ENCODE assay signal across 21 mouse cellular contexts in the genomic region with DNA sequence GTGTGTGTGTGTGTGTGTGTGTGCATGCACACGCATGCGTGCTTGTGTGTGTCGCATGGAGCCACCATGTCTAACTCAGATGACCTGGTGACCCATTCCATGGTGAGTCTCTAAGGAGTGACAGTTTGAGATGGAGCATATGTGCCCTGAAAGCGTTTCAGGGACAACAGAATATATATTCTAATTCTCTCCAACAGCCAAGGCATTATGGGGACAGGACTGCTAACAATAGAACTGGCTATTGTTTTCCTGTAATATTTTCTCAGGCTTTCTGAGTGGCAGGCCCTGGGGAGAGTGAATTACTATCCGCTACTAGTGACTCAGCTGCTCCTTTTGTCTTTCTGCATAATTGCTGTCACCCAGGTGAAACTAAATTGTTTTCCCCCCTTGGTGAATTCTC.
DNase-seq lines count a peak whose midpoint lies in the region; ATAC-seq lines count a peak whose summit lies in the region.
"Had no signal": no experiment of that assay in that cellular context is flagged by ENCODE, and none has a peak within 500 bp of the region (broad histone marks: within the 10 kb centered on the region; RNA-seq: fewer than 3 reads in every experiment).

No protein-coding gene starts in this region.

- H3K36me3 ChIP-seq in forebrain, embryonic 12.5 days (replicated peaks): no peaks in the 10 kb centered on the region
- no peaks in the 10 kb centered on the region for H3K36me3 ChIP-seq in forebrain, embryonic 14.5 days (ENCODE audit: control insufficient read depth, insufficient read depth, low read length)
- no peaks in the 10 kb centered on the region for H3K36me3 ChIP-seq in midbrain, embryonic 13.5 days
- no peaks in the 10 kb centered on the region for H3K36me3 ChIP-seq in midbrain, embryonic 10.5 days
- H3K36me3 ChIP-seq in midbrain, embryonic 15.5 days (replicated peaks): no peaks in the 10 kb centered on the region
- H3K36me3 ChIP-seq: embryonic facial prominence, embryonic 15.5 days; forebrain, embryonic 10.5 days; heart, embryonic 12.5 days; limb, embryonic 12.5 days; liver, embryonic 13.5 days; lung, embryonic 15.5 days had no signal

- DNase-seq in forebrain, embryonic 14.5 days (ENCODE audit: low spot score): no peak
- no peak for DNase-seq in midbrain, embryonic 10.5 days (ENCODE audit: low spot score)
- no peak for DNase-seq in testis, postnatal 10 days (ENCODE audit: low spot score)
- no peak for DNase-seq in right cerebral cortex, adult 18-20 months
- DNase-seq: adrenal gland, adult 2 months; cerebellum, postnatal 36 days; gastrocnemius, postnatal 36 days; kidney, adult 11 months; kidney, postnatal 36 days; liver, embryonic 13.5 days; thymus, postnatal 36 days had no signal

- H3K4me3 ChIP-seq in forebrain, embryonic 12.5 days (replicated peaks): no peak overlapping the region
- H3K4me3 ChIP-seq in forebrain, embryonic 14.5 days (ENCODE audit: low read depth, low read length): no peak overlapping the region
- no peak overlapping the region for H3K4me3 ChIP-seq in midbrain, embryonic 13.5 days (replicated peaks)
- no peak overlapping the region for H3K4me3 ChIP-seq in midbrain, embryonic 10.5 days
- H3K4me3 ChIP-seq in midbrain, embryonic 15.5 days: no peak overlapping the region
- H3K4me3 ChIP-seq: embryonic facial prominence, embryonic 15.5 days; forebrain, embryonic 10.5 days; heart, embryonic 12.5 days; limb, embryonic 12.5 days; liver, embryonic 13.5 days; lung, embryonic 15.5 days had no signal

- WGBS in forebrain, embryonic 12.5 days: 50% methylated on average over 5 of the region's 5 CpGs
- WGBS in forebrain, embryonic 14.5 days: 58% methylated on average over 5 of the region's 5 CpGs
- WGBS in midbrain, embryonic 13.5 days: 42% methylated on average over 5 of the region's 5 CpGs
- WGBS in midbrain, embryonic 10.5 days: 73% methylated on average over 5 of the region's 5 CpGs
- WGBS in midbrain, embryonic 15.5 days: 56% methylated on average over 5 of the region's 5 CpGs

- H3K9ac ChIP-seq in forebrain, embryonic 12.5 days: no peak overlapping the region
- no peak overlapping the region for H3K9ac ChIP-seq in forebrain, embryonic 14.5 days (ENCODE audit: low read length)
- no peak overlapping the region for H3K9ac ChIP-seq in midbrain, embryonic 13.5 days (replicated peaks)
- H3K9ac ChIP-seq in midbrain, embryonic 15.5 days: no peak overlapping the region
- H3K9ac ChIP-seq: embryonic facial prominence, embryonic 15.5 days; heart, embryonic 12.5 days; limb, embryonic 12.5 days; liver, embryonic 13.5 days; lung, embryonic 15.5 days had no signal

- H3K27ac ChIP-seq in forebrain, embryonic 12.5 days: no peak overlapping the region
- H3K27ac ChIP-seq in forebrain, embryonic 14.5 days (ENCODE audit: low read depth, low read length): no peak overlapping the region
- no peak overlapping the region; the same call in 1 of the 2 replicates for H3K27ac ChIP-seq in midbrain, embryonic 13.5 days
- no peak overlapping the region for H3K27ac ChIP-seq in midbrain, embryonic 10.5 days (replicated peaks)
- no peak overlapping the region for H3K27ac ChIP-seq in midbrain, embryonic 15.5 days
- H3K27ac ChIP-seq: embryonic facial prominence, embryonic 15.5 days; forebrain, embryonic 10.5 days; limb, embryonic 12.5 days; liver, embryonic 13.5 days; lung, embryonic 15.5 days; macrophage had no signal

- H3K4me1 ChIP-seq in forebrain, embryonic 12.5 days: 0 out of 2 replicates have a peak, but pooled peaks cover 5% of the 10 kb centered on the region
- no peaks in the 10 kb centered on the region for H3K4me1 ChIP-seq in forebrain, embryonic 14.5 days (ENCODE audit: control insufficient read depth, insufficient read depth, low read length)
- 0 out of 2 replicates have a peak, but pooled peaks cover 7% of the 10 kb centered on the region for H3K4me1 ChIP-seq in midbrain, embryonic 13.5 days (replicated peaks)
- H3K4me1 ChIP-seq in midbrain, embryonic 10.5 days: peaks cover 6% of the 10 kb centered on the region
- 0 out of 2 replicates have a peak, but pooled peaks cover 3% of the 10 kb centered on the region for H3K4me1 ChIP-seq in midbrain, embryonic 15.5 days
- H3K4me1 ChIP-seq: embryonic facial prominence, embryonic 15.5 days; limb, embryonic 12.5 days; liver, embryonic 13.5 days had no signal

- no peaks in the 10 kb centered on the region for H3K27me3 ChIP-seq in forebrain, embryonic 12.5 days
- H3K27me3 ChIP-seq in forebrain, embryonic 14.5 days (replicated peaks; ENCODE audit: control insufficient read depth, insufficient read depth, low read length): no peaks in the 10 kb centered on the region
- no peaks in the 10 kb centered on the region for H3K27me3 ChIP-seq in midbrain, embryonic 13.5 days
- no peaks in the 10 kb centered on the region for H3K27me3 ChIP-seq in midbrain, embryonic 10.5 days (ENCODE audit: low read depth, poor library complexity, severe bottlenecking)
- no peaks in the 10 kb centered on the region for H3K27me3 ChIP-seq in midbrain, embryonic 15.5 days (replicated peaks)
- H3K27me3 ChIP-seq: CH12.LX; embryonic facial prominence, embryonic 15.5 days; heart, embryonic 12.5 days; limb, embryonic 12.5 days; liver, embryonic 13.5 days; lung, embryonic 15.5 days had no signal

- no peak overlapping the region for H3K4me2 ChIP-seq in forebrain, embryonic 12.5 days
- no peak overlapping the region for H3K4me2 ChIP-seq in forebrain, embryonic 14.5 days (ENCODE audit: low read length)
- no peak overlapping the region for H3K4me2 ChIP-seq in midbrain, embryonic 13.5 days (replicated peaks)
- H3K4me2 ChIP-seq in midbrain, embryonic 15.5 days: no peak overlapping the region
- H3K4me2 ChIP-seq: embryonic facial prominence, embryonic 15.5 days; heart, embryonic 12.5 days; limb, embryonic 12.5 days; liver, embryonic 13.5 days; lung, embryonic 15.5 days had no signal

- peak; percentile 17; the same call in 1 of the 2 replicates for ATAC-seq in forebrain, embryonic 12.5 days (ENCODE audit: low FRiP score)
- no peak for ATAC-seq in forebrain, embryonic 14.5 days
- peak; percentile 48 for ATAC-seq in midbrain, embryonic 13.5 days
- 0 out of 2 replicates have a peak, but pooled peaks have one; percentile 24 for ATAC-seq in midbrain, embryonic 15.5 days (replicated peaks)

- no peaks in the 10 kb centered on the region for H3K9me3 ChIP-seq in forebrain, embryonic 12.5 days
- no peaks in the 10 kb centered on the region for H3K9me3 ChIP-seq in forebrain, embryonic 14.5 days (replicated peaks; ENCODE audit: control insufficient read depth, low read length)
- no peaks in the 10 kb centered on the region for H3K9me3 ChIP-seq in midbrain, embryonic 13.5 days
- no peaks in the 10 kb centered on the region for H3K9me3 ChIP-seq in midbrain, embryonic 10.5 days (replicated peaks)
- no peaks in the 10 kb centered on the region for H3K9me3 ChIP-seq in midbrain, embryonic 15.5 days
- H3K9me3 ChIP-seq: embryonic facial prominence, embryonic 15.5 days; forebrain, embryonic 10.5 days; heart, embryonic 12.5 days; limb, embryonic 12.5 days; liver, embryonic 13.5 days; lung, embryonic 15.5 days had no signal
